Mouse (Mus musculus) retina, embryonic 14.5 days (tissue): ENCODE measurements at regions not wholly inside any gene's neighbourhood (a gene's known extent, or its start where the extent isn't known, plus 50 kb on each side); places are given as distances from the start of the nearest gene placed in this dataset.
A peak's percentile ranks its signal among the peaks of the same experiment; 100 is the strongest.
"Not testable (repeated sequence)": the region's sequence is repeated elsewhere in the genome, so short reads cannot be mapped to it uniquely, and the experiment has no call there.

Source experiments
- DNase-seq: peaks from one replicate; pipeline ENCODE4 v3.0.0-alpha.2; 2015; ENCODE audit warnings: low spot score

GRCm38 (mm10) chr10:111354607-111355006 is 56.1 kb downstream of the Bbs10 start:
- peak; percentile 45 for DNase-seq

DNA sequence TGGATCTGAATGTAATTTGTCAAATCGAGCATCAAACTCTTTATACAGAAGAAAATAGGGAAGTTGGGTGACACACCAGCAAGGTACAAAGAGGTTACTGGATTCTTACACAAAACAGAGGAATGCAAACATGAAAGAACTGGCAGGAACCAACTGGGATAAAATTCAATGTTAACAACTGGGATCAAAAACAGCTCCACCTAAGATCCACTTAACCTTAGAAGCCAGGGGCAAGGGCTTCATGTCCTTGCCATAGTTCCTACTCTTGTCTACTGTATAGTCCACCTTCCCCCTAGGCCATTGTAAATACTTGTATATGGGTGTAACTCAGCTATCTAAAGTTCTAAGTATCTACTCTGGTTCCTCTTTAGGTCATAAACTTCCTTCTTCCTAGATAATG is 59.9 kb downstream of the Bbs10 start:
- not testable (repeated sequence) for DNase-seq

DNA sequence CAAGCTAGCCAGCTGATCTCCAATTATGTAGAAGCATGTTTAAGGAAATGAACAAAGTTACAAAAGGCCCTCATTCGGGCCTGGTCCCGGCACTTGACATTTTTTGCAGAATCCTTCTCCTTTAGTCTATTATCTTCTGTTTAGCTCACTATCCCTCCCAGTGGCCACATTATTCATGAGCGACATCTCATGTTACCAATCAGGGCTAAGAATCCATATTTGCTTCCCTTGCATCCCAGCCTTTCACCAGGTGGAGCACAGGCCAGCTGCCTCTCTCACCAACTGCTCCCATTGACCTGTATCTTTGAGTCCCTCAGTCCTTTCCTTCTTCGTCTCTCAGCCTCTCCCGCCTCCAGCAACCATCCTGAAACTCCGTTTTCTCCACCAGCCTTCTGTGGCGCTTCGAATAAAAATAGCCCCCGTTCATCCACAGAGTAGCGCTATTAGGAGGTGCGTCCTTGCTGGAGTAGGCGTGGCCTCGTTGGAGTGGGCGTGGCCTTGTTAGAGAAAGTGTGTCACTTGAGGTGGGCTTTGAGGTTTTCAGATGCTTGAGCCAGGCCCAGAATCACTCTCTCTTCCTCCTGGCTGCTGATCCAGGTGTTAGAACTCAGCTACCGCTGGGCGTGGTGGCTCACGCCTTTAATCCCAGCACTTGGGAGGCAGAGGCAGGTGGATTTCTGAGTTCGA is 63.4 kb downstream of the Bbs10 start:
- no peak for DNase-seq

DNA sequence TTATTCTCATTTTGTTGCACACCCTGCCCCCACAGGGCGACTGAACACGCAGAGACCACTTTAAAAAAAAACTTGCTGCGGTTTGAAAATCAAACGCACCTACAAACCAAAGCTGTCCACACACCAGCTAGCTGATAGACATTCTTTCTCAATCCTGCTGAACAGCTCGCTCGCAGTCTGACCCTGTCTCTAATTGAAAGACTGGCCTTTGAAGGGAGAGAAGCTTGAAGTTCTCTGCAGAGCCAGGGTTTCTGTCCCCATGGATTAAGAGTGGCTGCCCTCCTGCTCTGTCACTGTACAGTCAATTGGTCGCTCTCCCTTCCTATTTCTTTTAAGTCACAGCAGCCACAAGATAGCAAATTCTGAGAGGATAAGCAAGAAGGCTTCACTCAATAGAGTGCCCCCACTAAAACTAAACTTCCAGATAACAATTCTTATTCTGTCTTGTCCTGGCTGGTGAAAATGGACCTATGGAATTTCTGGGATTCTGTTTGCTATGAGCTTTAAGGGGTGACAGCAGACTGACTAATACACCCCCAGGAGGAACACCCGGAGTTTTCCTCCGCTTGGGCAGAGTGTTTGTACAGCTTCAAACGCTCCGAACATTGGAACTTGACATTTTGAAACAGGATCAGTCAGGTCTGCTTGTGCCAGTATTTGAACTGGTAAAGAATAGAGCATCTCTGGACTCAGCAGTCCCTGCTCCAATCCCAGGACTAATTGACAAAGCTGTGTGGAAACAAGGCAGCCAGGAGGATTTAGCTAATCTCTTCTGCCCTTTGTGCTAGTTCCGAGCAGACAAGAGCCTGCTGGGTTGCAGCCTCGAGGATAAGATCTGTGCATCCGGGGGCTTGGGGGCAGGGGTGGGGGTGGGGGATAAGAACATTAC is 65.5 kb downstream of the Bbs10 start:
- peak; percentile 56 for DNase-seq

GRCm38 (mm10) chr10:111365011-111365410 is 66.5 kb downstream of the Bbs10 start:
- DNase-seq, result no peak

GRCm38 (mm10) chr10:111369046-111369445 is 70.6 kb downstream of the Bbs10 start:
- not testable (repeated sequence) for DNase-seq

DNA sequence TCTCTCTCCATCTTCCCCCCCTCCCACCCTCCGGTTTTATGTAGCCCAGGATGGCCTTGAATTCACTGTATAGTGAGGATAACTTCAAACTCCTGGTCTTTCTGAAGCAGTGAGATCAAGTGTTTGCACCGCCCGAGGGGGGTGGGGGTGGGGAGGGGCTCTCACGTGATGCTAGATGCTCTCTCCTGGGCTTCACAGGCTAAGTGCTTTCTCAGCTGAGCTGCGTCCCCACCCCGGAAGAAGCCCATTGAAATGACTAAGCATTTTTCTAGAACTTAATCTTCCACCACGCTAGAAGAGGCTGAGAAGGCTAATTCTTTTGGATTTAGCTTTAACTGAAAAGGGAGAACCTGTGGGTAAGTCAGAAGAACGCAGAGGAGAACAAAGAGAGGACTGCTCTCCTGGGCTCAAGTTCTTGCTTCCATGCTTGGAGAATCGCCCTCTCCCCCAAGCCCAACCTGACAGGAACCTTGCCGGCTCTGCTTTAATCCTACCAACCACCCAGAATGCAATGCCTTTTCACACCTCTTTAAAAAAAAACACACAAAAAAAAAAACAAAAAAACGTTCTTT is 79.7 kb downstream of the Bbs10 start:
- no peak for DNase-seq

DNA sequence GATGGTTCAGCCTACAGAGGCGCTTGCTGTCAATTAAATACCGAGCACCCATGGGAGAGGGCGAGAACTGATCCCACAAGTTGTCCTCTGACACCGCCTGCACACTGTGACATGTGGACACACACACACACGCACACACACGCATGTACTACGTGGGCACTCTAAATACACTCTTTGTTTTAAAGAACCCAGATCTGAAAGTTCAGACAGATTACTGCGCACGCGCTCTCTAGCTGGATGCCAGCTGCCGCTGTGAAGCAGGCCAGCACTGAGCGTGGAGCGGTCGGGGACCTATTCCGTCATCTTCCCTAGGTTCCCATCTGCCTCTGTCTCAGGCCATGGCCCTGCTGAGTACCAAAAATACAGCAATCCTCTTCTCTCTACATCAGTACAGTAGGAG is 83.2 kb downstream of the Bbs10 start:
- no peak for DNase-seq

DNA sequence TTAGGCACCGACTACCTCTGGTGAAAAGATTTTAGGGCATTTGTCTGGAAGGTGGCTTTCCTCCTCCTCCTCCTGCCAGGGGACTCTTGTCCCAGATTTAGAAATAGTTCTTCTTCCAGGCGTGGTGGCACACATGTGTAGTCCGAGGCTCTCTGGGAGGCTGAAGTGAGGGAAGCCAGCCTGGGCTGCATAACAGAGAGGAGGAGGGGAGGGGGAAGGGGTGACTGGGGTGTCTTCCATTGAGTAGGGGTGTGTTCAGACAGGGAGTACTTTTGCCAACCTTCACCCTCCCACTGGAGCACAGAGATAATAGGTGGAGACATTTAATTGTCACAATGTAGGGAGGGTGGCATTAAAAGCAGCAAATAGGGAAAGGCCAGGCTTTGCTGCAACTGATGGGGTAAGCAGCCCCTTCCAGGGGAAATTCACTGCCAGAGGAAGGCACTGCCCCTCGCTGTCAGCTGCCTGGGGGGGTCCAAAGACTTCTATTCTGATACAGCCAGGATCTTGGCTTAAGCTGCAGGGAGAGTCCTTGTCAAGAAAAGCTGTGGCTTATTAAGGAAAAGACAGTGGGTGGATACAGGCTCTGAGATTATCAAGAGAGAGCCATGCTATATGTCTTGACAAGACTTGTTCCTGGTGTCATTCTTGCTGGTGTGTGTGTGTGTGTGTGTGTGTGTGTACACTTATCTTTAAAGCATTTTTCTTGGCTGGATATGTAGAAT is 83.9 kb downstream of the Bbs10 start:
- no peak for DNase-seq

DNA sequence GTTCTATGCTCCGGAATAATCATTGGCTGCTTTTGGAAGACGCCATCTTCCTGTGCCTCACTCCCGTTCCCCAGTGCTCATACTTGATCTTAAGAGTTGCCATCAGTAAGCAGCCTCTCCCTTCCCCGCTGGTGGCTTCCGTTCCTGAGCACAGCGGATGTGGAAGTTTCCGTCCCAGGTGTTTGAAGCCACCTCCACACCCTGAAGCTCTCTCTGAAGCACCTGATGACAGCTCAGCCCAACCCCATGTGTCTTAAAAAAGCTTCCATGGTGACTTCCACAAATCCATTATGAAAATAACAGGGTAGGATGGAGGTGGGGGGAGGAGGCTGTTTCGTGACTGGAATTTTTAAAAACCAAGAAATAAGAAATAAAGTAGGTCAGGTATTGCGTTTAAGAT is 87.1 kb downstream of the Bbs10 start:
- DNase-seq, result no peak

DNA sequence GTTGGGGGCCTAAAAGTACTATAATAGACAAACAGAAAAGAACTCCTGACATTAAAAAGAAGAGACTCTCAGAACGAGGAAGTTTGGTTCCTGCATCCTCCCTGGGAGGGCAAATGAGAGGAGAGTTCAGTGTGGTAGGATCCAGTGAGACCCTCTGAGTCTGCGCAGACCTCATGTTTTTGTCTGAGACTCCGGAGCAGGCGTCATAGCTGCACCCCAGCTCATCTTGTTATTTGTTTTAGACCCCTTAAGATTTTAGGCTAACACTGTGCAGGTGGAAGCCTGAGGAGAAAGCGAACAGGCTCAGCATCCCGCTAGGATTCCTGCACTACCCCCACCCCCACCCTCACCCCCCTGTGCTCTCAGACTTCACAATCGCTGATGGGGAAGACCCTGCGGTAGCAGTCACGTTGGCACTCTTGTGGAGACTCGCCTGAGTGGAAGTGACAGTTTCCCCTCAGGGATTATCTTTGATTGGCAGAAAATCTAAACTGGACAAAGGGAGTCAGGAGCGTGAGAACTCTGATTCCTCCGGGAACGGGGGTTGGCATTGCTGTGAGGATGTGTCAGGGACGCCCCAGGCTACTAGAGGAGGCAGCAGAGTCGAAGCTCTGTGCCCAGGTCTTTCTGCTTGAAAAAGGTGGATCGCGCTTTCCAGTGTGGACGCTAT is 85.0 kb upstream of the Nap1l1 start:
- DNase-seq, result peak; percentile 86

DNA sequence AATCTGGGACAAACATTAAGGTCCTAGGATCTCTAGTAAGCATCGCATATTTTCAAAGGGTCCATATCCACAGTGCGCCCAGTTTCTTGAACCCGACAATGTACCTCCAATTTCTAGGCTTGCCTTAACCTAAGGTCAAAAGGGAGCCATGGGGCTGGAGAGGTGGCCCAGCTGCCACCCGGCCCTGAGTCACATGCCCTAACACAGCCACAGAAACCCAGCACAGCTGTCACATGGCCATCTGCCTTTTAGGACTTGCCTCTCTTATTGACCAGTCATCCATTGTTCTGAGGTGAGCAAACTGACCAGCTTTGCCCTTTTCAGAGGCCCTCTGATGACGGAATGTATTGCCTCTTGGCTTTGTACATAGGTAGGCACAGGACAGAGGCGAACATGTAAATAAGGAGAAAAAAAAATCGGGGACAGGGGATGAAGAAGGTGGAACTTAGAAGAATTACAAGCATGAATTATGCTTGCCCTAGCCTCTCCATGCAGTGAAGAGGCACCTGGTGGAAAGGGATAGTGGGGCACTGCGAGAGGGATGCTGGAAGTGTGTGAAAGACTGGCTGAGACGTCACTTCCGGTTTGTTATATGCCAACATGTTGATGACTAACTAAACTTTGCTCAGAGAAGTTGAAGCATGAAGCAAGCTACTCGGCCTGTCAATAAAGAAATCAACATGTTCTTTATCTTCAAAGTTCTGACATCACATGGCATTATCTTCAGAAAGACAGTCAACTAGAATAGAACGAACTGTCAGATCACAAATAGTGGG is 84.3 kb upstream of the Nap1l1 start:
- DNase-seq, result peak; percentile 62

GRCm38 (mm10) chr10:111389890-111390289 is 83.1 kb upstream of the Nap1l1 start:
- peak; percentile 57 for DNase-seq

GRCm38 (mm10) chr10:111394421-111394820 is 78.6 kb upstream of the Nap1l1 start:
- no peak for DNase-seq

- DNase-seq, result no peak
Measured at GRCm38 (mm10) chr10:111405071-111405470, 68.0 kb upstream of the Nap1l1 start.

DNA sequence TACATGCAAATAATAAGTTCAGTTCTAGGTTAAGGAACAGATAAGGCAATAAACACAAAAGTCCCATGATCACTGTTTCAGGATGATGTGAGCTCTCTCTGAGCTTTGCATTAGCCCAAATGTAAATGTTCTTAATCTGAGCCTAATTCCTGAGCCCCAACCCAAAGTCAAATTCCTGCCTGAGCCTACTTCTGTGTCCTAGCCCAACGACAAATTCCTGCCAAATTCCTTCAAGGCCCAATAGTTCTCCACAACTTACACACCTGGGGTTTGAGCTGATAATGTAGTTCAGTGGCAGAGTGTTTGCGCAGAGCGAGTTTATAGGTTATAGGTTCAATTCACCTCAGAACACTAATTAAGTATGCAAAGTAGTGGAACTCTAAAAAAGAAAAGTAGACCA is 64.1 kb upstream of the Nap1l1 start:
- no peak for DNase-seq

GRCm38 (mm10) chr10:111409497-111409896 is 63.5 kb upstream of the Nap1l1 start:
- DNase-seq, result no peak

DNA sequence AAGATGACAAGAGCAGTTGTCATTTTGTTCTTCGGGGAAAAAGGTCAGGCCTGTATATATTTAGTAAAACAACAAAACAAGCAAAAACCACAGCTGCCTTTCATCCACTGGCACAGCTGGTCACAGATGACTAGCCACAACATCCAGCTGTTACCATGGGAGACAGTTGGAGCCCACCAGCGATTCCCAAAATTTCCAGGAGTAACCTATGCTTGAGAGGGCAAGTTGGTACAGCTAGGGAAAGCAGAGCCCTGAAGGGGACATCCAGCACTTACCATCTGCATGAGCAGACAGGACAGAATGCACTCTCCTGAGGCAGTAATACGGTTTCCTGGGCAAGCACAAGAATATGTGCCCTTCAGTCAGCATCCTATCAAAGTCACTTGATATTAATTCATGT is 62.9 kb upstream of the Nap1l1 start:
- no peak for DNase-seq

GRCm38 (mm10) chr10:111411533-111411932 is 61.5 kb upstream of the Nap1l1 start:
- DNase-seq, result no peak

DNA sequence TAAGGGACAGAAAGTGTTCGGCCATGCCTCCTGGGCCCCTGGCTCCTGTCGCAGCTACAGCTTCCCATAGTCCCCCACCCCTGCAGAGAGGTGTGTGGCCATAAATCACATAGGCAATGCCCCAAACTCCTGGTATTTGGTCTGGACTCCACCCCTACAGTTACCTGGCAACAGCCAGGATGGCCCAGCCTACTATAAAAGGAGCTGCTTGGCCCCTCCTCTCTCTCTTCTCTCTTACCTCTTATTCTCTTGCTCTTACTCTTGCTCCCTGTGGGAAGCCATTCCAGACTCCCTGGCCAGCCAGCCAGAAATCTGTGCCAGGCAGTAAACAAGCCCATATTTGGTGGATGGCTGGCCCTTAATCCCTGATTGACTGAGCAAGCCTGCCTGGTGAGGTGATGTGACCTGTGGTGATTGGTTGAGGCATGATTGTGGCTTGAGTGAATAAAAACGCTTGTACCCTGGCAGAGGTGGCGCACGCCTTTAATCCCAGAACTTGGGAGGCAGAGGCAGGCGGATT is 56.4 kb upstream of the Nap1l1 start:
- no peak for DNase-seq
